Mouse (Mus musculus) embryonic facial prominence, embryonic 12.5 days (tissue): Measurements from ENCODE around the gene Mef2d. TPM values are rescaled to one million over a fixed set of nuclear protein-coding genes. Genes with fewer than 3 reads are reported as not detected.

ENCODE experiments used
- ATAC-seq: fragments of 200-750 bp; cut with Nextera tagmentation; 2 replicates; pipeline ENCODE4 v1.8.0; 2017; ENCODE audit not compliant: insufficient number of reproducible peaks, insufficient read depth, low FRiP score, low TSS enrichment
- H3K27ac ChIP-seq: fragments of 300-500 bp; sonication (generic); 2 replicates; pipeline ENCODE4 v1.5.1; 2016; ENCODE audit warnings: mild to moderate bottlenecking
- H3K27me3 ChIP-seq: fragments of 300-500 bp; sonication (generic); 2 replicates; pipeline ENCODE4 v1.6.1; 2016; ENCODE audit warnings: mild to moderate bottlenecking, moderate library complexity
- H3K36me3 ChIP-seq: fragments of 300-500 bp; sonication (generic); 2 replicates; pipeline ENCODE4 v1.6.1; 2016; ENCODE audit warnings: mild to moderate bottlenecking
- H3K4me1 ChIP-seq: fragments of 300-500 bp; sonication (generic); 2 replicates; pipeline ENCODE4 v1.6.1; 2016
- H3K4me2 ChIP-seq: fragments of 300-500 bp; sonication (generic); replicated peaks from 2 replicates; pipeline ENCODE4 v1.6.1; 2016; ENCODE audit warnings: mild to moderate bottlenecking, moderate library complexity
- H3K4me3 ChIP-seq: fragments of 300-500 bp; sonication (generic); 2 replicates; pipeline ENCODE4 v1.5.1; 2016; ENCODE audit warnings: mild to moderate bottlenecking
- H3K9ac ChIP-seq: fragments of 300-500 bp; sonication (generic); 2 replicates; pipeline ENCODE4 v1.6.1; 2016; ENCODE audit warnings: mild to moderate bottlenecking, moderate library complexity
- H3K9me3 ChIP-seq: fragments of 300-500 bp; sonication (generic); 2 replicates; pipeline ENCODE4 v1.6.1; 2016; ENCODE audit warnings: mild to moderate bottlenecking, moderate library complexity
- WGBS: fragments of 180-500 bp; shearing (Covaris S2); methylation state at CpG from one replicate; pipeline ENCODE4 v1.1.7; 2016; 5-methylcytosine and 5-hydroxymethylcytosine counted together
- polyA plus RNA-seq: library from polyadenylated mRNA; unstranded; fragments of >200 nt; fragmentation: Nextera tagmentation; extraction: Ambion mirVana; gene quantifications from 2 replicates; pipeline ENCODE4 v1.2.1, GENCODE M21; 2016

Mef2d gene
- polyA plus RNA-seq, 1 experiment from 2014 or later, result 17.7 TPM

DNA sequence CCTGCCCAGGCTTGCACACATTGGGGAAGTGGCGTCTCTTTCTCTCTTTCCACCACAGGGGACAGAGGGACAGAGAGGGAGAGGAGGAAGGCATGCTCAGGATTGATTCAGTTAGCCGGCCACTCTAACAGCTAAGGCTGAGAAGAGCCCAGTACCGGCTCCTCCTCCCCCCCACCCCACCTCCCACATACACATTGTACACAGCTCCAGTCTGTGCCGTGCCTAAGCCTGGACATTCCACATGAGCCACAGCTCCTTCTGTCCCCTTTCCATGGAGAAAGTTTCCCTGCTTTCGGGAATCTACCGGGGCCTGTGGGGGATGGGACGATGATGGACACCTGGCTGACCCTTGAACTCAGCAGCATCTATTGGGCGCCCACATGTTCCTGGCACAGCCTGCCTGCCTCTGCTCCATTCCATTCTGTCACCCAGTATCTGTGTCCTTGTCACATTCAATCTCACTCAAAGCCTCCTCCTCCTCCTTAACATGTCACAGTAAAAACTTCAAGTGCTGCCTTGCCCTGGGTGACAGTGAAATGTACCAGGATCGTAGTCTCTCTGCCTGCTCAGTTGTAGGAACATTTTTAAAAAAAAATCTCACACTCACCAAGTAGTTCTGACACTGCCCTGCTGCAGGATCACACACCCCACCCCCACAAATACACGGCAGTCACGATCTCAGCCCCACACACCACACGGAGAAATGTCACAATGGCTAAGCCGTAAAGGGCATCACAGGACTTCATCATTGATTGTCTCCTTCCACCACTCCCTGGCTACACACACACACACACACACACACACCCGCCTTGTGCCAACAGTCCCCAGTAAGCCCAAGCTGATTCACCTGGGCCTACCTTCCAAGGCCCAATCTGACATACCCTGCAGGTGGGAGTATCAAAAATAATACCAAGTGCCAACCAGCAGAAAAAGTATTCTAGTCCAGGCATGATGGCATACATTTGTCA, 20.7 kb upstream of the Mef2d start:
- no peak for ATAC-seq
- Histone ChIP-seq H3K36me3 (peaks cover 38% of the 10 kb centered on the region), H3K4me1 (no peaks in the 10 kb centered on the region), H3K4me2 (no peak overlapping the region), H3K9me3 (no peaks in the 10 kb centered on the region), H3K27me3 (no peaks in the 10 kb centered on the region), H3K9ac (no peak overlapping the region), H3K27ac (no peak overlapping the region), H3K4me3 (no peak overlapping the region)
- WGBS, result 74% methylated on average over 14 of the region's 14 CpGs

DNA sequence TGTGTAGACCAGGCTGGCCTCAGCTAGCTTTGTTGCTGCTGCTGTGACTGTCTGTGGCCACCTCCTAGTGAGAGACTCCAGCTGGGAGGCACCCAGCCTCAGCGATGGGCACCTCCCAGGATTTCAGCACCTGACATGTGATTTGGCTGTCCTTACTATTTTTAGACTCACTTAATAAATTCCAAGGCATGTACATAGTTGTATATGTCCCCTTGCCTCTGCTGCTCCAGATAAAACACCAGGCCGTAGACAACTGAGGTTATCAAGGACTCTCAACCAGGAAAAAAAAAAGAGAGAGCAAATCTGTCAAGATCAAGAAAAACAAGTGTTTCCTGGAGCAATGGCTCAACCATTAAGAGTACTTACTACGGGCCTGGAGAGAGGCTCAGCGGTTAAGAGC, 17.0 kb upstream of the Mef2d start:
- no peaks in the 10 kb centered on the region for H3K27me3 ChIP-seq
- ATAC-seq, result no peak
- H3K27ac ChIP-seq, result no peak overlapping the region
- H3K9ac ChIP-seq, result no peak overlapping the region
- H3K36me3 ChIP-seq, result peaks cover 9% of the 10 kb centered on the region; the same call in 1 of the 2 replicates
- no peaks in the 10 kb centered on the region for H3K9me3 ChIP-seq
- H3K4me1 ChIP-seq, result no peaks in the 10 kb centered on the region
- WGBS, result 67% methylated on average over 4 of the region's 4 CpGs
- H3K4me2 ChIP-seq, result no peak overlapping the region
- H3K4me3 ChIP-seq, result no peak overlapping the region

DNA sequence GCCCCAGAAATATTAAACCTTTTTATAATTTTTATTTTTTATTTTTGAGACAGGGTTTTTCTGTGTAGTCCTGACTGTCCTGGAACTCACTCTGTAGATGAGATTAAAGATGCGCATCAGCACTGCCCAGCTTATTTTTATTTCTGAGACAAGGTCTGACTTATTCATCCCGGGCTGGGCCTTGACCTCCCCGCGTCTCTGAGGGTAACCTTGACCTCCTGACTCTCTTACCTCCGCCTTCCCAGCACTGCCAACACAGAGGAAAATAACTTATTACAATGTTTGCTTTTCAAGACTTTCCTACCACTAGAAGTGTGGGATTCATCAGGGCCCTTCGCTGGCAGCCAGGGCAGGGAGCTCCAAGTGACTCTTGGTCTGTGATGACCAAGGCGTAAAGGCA, 16.0 kb upstream of the Mef2d start:
- H3K27ac ChIP-seq, result no peak overlapping the region
- no peak for ATAC-seq
- H3K27me3 ChIP-seq, result no peaks in the 10 kb centered on the region
- no peak overlapping the region for H3K4me3 ChIP-seq
- H3K9me3 ChIP-seq, result no peaks in the 10 kb centered on the region
- no peaks in the 10 kb centered on the region for H3K4me1 ChIP-seq
- WGBS, result 79% methylated on average over 7 of the region's 7 CpGs
- H3K36me3 ChIP-seq, result no peaks in the 10 kb centered on the region
- H3K9ac ChIP-seq, result no peak overlapping the region
- no peak overlapping the region for H3K4me2 ChIP-seq

DNA sequence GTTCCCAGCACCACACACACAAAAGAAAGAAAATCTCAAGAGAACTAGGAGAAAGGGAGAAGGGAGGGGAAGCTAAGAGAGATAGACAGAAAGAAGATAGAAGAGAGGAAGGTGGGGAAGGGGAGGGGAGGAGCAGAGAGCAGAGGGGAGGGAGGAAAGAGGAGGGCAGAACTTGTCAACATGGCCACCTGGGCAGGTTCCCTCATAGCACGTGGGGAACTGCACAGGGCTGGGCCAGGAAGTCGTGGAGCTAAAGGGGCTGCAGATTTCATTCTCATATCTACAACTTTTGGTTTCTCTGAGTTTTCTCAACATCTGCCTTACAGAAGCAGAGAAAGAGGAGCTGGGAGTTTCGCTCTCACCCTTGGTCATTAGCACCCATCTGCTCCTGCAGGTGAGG, 14.5 kb upstream of the Mef2d start:
- H3K27ac ChIP-seq, result no peak overlapping the region
- no peak for ATAC-seq
- H3K9me3 ChIP-seq, result no peaks in the 10 kb centered on the region
- no peak overlapping the region for H3K4me3 ChIP-seq
- no peak overlapping the region for H3K4me2 ChIP-seq
- no peak overlapping the region for H3K9ac ChIP-seq
- H3K36me3 ChIP-seq, result no peaks in the 10 kb centered on the region
- no peaks in the 10 kb centered on the region for H3K4me1 ChIP-seq
- WGBS, result 63% methylated on average over 3 of the region's 3 CpGs
- no peaks in the 10 kb centered on the region for H3K27me3 ChIP-seq

DNA sequence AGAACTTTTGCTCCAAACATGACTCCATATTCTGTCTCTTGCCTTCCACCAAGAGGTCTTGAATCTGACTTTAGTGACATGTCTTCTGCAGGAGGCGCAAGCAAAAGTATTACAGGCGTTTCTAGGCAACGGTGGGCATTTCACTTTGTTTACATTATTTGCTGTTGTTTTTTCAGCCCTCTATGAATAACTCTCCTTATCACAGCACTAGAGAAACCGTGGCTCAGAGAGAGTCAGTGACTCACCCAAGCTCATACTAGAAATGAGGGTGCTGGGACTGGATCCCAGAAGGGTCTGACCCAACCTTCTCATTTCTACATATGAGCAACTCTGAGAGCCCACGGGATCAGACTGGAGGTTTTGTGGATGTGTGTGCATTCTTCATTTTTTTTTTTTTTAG, 14.1 kb upstream of the Mef2d start:
- H3K4me2 ChIP-seq, result no peak overlapping the region
- no peak overlapping the region for H3K27ac ChIP-seq
- no peaks in the 10 kb centered on the region for H3K27me3 ChIP-seq
- WGBS, result 78% methylated on average over 5 of the region's 5 CpGs
- H3K9ac ChIP-seq, result no peak overlapping the region
- H3K36me3 ChIP-seq, result no peaks in the 10 kb centered on the region
- no peak overlapping the region for H3K4me3 ChIP-seq
- ATAC-seq, result no peak
- H3K4me1 ChIP-seq, result no peaks in the 10 kb centered on the region
- H3K9me3 ChIP-seq, result no peaks in the 10 kb centered on the region

DNA sequence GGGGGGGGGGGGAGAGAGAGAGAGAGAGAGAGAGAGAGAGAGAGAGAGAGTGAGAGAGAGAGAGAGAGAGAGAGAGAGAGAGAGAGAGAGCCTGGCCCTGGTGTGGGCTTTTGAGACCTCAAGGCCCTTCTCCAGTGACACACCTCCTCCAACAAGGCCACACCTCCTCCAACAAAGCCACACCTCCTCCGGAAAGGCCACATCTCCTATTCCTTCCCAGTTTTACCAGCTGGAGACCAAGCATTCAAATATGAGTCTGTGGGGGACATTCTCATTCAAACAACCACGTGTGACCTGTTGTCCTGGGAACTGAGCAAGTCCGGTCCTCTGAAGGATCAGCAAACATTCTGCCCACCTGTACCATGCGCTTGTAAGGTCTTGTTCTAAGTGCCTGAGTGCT, 13.2 kb upstream of the Mef2d start:
- Histone ChIP-seq H3K9me3 (no peaks in the 10 kb centered on the region), H3K9ac (no peak overlapping the region), H3K27me3 (no peaks in the 10 kb centered on the region), H3K36me3 (no peaks in the 10 kb centered on the region), H3K4me2 (no peak overlapping the region), H3K4me3 (no peak overlapping the region), H3K27ac (no peak overlapping the region), H3K4me1 (no peaks in the 10 kb centered on the region)
- WGBS, result 46% methylated on average over 4 of the region's 4 CpGs
- no peak for ATAC-seq

DNA sequence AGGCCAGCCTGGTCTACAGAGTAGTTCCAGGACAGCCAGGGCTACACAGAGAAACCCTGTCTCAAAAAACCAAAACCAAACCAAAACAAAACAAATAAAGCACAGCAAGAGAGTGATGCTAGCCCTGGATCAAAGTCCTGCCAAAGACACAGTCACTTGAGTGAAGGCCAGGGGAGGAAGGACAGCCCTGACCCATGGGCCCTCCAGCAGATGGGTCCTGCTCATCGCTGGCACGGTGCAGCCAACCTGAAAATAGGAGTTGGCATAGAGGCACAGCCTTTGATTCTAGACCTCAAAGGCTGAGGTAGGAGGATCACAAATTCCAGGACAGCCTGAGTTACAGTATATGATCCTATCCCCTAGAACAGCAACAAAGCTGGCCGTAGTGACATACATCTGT, 11.1 kb upstream of the Mef2d start:
- Histone ChIP-seq H3K4me1 (no peaks in the 10 kb centered on the region), H3K9ac (no peak overlapping the region), H3K36me3 (no peaks in the 10 kb centered on the region), H3K27ac (no peak overlapping the region), H3K4me3 (no peak overlapping the region), H3K27me3 (no peaks in the 10 kb centered on the region), H3K9me3 (no peaks in the 10 kb centered on the region), H3K4me2 (no peak overlapping the region)
- WGBS, result 90% methylated on average over 3 of the region's 3 CpGs
- ATAC-seq, result no peak

DNA sequence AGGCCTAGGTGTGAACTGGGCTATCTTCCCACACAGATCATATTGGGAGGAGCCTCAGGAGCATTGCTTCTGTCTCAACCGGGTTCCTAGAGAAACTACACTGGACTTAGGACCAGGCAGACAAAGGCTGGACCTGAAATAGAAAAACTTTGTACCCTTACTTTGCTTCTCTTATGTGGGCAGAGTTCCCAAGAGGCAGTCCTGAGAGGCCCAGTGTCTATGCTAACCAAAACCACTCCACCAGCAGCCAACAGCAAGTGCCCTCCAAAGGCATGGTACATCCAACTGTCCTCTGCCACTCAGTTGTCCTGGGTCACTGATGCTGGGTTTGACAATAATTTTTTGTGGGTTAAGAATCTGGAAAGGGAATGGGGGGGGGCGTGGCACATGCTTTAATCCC, 9.7 kb upstream of the Mef2d start:
- H3K9ac ChIP-seq, result no peak overlapping the region

DNA sequence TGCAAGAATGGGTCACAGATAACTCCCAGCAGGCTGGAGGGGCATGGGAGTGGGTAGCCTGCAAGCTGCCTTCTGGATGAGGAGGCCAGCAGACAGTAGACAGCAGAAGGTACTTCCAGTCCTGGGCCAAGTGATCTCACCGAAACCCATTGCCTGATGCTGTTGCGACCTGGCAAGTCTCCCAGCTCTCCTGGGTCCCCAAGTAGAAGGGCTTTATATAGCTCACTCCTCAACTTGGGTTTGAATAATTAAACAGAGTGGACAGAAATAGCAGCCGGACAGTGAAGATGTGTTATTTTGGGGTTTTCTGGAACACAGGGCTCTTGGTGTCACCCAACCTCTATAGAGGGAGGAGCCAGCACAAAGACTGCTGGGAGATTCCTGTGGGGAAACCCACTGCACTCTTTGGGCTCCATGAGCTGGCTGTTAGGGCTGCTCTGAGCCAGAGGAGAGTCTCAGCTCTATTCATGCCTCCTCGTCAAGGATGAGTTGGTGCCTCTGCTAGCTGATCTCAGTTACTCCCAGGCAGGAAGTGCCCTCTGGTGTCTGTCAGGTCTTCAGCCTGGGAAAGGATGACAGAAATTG, 8.9 kb upstream of the Mef2d start:
- no peak for ATAC-seq
- 61% methylated on average over 4 of the region's 4 CpGs for WGBS
- Histone ChIP-seq H3K27me3 (no peaks in the 10 kb centered on the region), H3K4me3 (no peak overlapping the region), H3K9ac (0 out of 2 replicates have a peak overlapping the region, but pooled peaks have one; percentile 5), H3K4me2 (no peak overlapping the region), H3K4me1 (0 out of 2 replicates have a peak, but pooled peaks cover 3% of the 10 kb centered on the region), H3K9me3 (no peaks in the 10 kb centered on the region), H3K27ac (no peak overlapping the region), H3K36me3 (no peaks in the 10 kb centered on the region)

More for the DNA sequence above, 9.7 kb upstream of the Mef2d start:
- H3K4me2 ChIP-seq, result no peak overlapping the region
- H3K4me3 ChIP-seq, result no peak overlapping the region
- WGBS, result 68% methylated on average over 2 of the region's 2 CpGs
- ATAC-seq, result no peak
- H3K4me1 ChIP-seq, result 0 out of 2 replicates have a peak, but pooled peaks cover 2% of the 10 kb centered on the region
- H3K27ac ChIP-seq, result no peak overlapping the region
- H3K27me3 ChIP-seq, result no peaks in the 10 kb centered on the region
- no peaks in the 10 kb centered on the region for H3K36me3 ChIP-seq
- no peaks in the 10 kb centered on the region for H3K9me3 ChIP-seq

DNA sequence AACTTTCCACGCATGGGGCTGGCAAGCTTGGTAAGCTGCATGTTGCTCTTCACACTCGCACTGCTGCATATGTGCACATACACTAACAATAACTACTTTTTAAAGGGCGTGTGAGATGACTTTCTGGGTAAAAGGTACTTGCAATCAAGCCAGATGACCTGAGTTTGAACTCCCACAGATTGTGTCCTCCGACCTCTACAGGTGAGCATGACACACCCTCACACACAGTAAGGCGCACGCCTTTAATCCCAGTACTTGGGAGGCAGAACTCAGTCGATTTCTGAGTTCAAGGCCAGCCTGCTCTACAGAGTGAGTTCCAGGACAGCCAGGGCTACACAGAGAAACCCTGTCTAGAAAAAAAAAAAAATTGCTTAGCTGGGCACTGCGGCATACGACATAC, 5.8 kb upstream of the Mef2d start:
- H3K36me3 ChIP-seq, result no peaks in the 10 kb centered on the region
- H3K4me3 ChIP-seq, result no peak overlapping the region
- no peak for ATAC-seq
- no peak overlapping the region for H3K9ac ChIP-seq
- H3K9me3 ChIP-seq, result no peaks in the 10 kb centered on the region
- peaks cover 4% of the 10 kb centered on the region for H3K27me3 ChIP-seq
- no peak overlapping the region for H3K4me2 ChIP-seq
- WGBS, result 83% methylated on average over 9 of the region's 9 CpGs
- peaks cover 26% of the 10 kb centered on the region for H3K4me1 ChIP-seq
- no peak overlapping the region for H3K27ac ChIP-seq

DNA sequence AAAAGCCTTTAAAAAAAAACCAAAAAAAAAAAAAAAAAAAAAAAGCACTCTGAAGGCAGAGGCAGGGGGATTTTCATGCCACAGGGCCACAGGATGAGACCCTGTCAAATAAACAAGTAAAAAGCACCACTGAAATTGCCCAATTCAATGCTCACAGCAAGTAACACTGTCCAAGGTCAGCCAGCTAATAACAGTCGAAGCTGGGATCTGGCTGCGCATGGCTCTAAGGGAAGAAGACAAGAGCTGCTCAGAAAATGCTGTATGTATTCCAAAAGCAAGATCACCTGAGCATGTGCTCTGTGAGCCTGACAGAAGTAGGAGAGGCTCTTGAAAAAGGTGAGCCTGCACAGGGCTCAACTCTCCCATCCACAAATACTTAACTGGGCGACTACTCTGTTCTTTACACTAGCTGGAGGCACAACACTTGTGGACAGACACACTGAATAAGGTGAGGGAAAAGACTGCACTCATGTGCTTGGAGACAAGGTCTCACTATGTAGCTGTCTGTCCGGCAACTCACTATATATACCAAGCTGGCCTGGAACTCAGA, 5.2 kb upstream of the Mef2d start:
- no peak overlapping the region for H3K4me3 ChIP-seq
- no peak overlapping the region for H3K27ac ChIP-seq
- H3K4me2 ChIP-seq, result peak overlapping the region; percentile 90; the same call in 1 of the 2 replicates
- peaks cover 4% of the 10 kb centered on the region for H3K27me3 ChIP-seq
- no peaks in the 10 kb centered on the region for H3K36me3 ChIP-seq
- H3K9ac ChIP-seq, result peak overlapping the region; percentile 24; the same call in 1 of the 2 replicates
- WGBS, result 84% methylated on average over 4 of the region's 4 CpGs
- no peaks in the 10 kb centered on the region for H3K9me3 ChIP-seq
- ATAC-seq, result no peak
- H3K4me1 ChIP-seq, result peaks cover 26% of the 10 kb centered on the region

DNA sequence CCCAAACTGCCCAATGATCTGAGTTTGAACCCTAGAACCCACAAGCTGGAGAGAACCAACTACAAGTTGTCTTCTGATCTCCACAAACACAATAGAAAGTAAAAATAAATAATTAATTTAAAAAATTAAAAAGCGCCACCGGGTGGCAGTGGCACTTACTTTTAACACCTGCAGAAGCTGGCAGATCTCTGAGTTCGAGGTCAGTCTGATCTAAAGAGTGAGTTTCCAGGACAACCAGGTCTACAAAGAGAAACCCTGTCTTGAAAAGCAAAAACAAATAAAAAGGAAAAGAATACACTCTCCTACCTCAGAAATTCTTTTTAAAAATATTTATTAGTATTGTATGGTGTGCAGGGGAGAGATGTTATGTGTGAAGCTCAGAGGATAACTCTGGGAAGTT, 4.4 kb upstream of the Mef2d start:
- 10% methylated on average over 3 of the region's 3 CpGs for WGBS
- Histone ChIP-seq H3K4me3 (peak overlapping the region; percentile 54), H3K9me3 (no peaks in the 10 kb centered on the region), H3K27me3 (peaks cover 4% of the 10 kb centered on the region), H3K4me2 (peak overlapping the region; percentile 90), H3K36me3 (no peaks in the 10 kb centered on the region), H3K9ac (peak overlapping the region; percentile 38), H3K27ac (peak overlapping the region; percentile 93), H3K4me1 (peaks cover 26% of the 10 kb centered on the region)
- no peak for ATAC-seq
